Mouse (Mus musculus) gastrocnemius, postnatal 10 days (tissue): ENCODE measurements around the gene Pofut1. TPM values are rescaled to one million over a fixed set of nuclear protein-coding genes. Genes with fewer than 3 reads are reported as not detected.
"Not testable (repeated sequence)": the region's sequence is repeated elsewhere in the genome, so short reads cannot be mapped to it uniquely, and the experiment has no call there.

Source experiments
- DNase-seq: peaks from one replicate; pipeline ENCODE4 v3.0.0; 2021; ENCODE audit warnings: mixed read lengths
- total RNA-seq, 2 experiments: library from RNA; stranded (reverse); gene quantifications; 2 replicates each; pipeline ENCODE4 v1.2.3; 2021

Pofut1 gene
- total RNA-seq, 2 experiments from 2014 or later: 24.1 to 29.2 TPM

GRCm38 (mm10) chr2:153239021-153239859, 2.1 kb upstream of the Pofut1 start:
- no peak for DNase-seq

- peak; percentile 29 for DNase-seq
Measured at GRCm38 (mm10) chr2:153239860-153240480, 1.4 kb upstream of the Pofut1 start.

- no peak for DNase-seq
Measured at GRCm38 (mm10) chr2:153240701-153241235, 565 bp upstream of the Pofut1 start.

- DNase-seq: no peak
Measured at GRCm38 (mm10) chr2:153242156-153242555, 823 bp downstream of the Pofut1 start.

GRCm38 (mm10) chr2:153249751-153250150, 8.4 kb downstream of the Pofut1 start:
- DNase-seq: no peak

GRCm38 (mm10) chr2:153256604-153257003, 15.3 kb downstream of the Pofut1 start:
- DNase-seq: no peak

GRCm38 (mm10) chr2:153259030-153259863, 17.9 kb downstream of the Pofut1 start:
- no peak for DNase-seq

- no peak for DNase-seq
Measured at GRCm38 (mm10) chr2:153259864-153260674, 18.7 kb downstream of the Pofut1 start.

GRCm38 (mm10) chr2:153263053-153263452, 21.7 kb downstream of the Pofut1 start:
- no peak for DNase-seq

GRCm38 (mm10) chr2:153267331-153267730, 26.0 kb downstream of the Pofut1 start:
- no peak for DNase-seq

- DNase-seq: not testable (repeated sequence)
Measured at GRCm38 (mm10) chr2:153270231-153270915, 29.0 kb downstream of the Pofut1 start.

- DNase-seq: not testable (repeated sequence)
Measured at GRCm38 (mm10) chr2:153274200-153274918, 33.0 kb downstream of the Pofut1 start.

GRCm38 (mm10) chr2:153274919-153275247, 33.5 kb downstream of the Pofut1 start:
- DNase-seq: no peak

- not testable (repeated sequence) for DNase-seq
Measured at GRCm38 (mm10) chr2:153275577-153275976, 34.2 kb downstream of the Pofut1 start.

GRCm38 (mm10) chr2:153276440-153276839, 35.1 kb downstream of the Pofut1 start:
- no peak for DNase-seq

GRCm38 (mm10) chr2:153276846-153277245, 35.5 kb downstream of the Pofut1 start:
- not testable (repeated sequence) for DNase-seq

- no peak for DNase-seq
Measured at GRCm38 (mm10) chr2:153278357-153278756, 37.0 kb downstream of the Pofut1 start.

GRCm38 (mm10) chr2:153283919-153284318, 42.6 kb downstream of the Pofut1 start:
- DNase-seq: no peak

- DNase-seq: no peak
Measured at GRCm38 (mm10) chr2:153286524-153286923, 45.2 kb downstream of the Pofut1 start.

GRCm38 (mm10) chr2:153287835-153288234, 46.5 kb downstream of the Pofut1 start:
- no peak for DNase-seq
